Mouse (Mus musculus) frontal cortex, adult 2 months (tissue): ENCODE results near the gene Tex47. TPM values are rescaled to one million over a fixed set of nuclear protein-coding genes. Genes with fewer than 3 reads are reported as not detected.
A peak's percentile ranks its signal among the peaks of the same experiment; 100 is the strongest.

Experiments used
- DNase-seq, 2 experiments: peaks; one replicate each; pipeline ENCODE4 v3.0.0; 2022; ENCODE audit warnings: low spot score in 1 of 2; ENCODE audit errors: extremely low spot score in 1 of 2
- polyA plus RNA-seq: library from polyadenylated mRNA; depleted of rRNA; stranded (reverse); fragments of >200 nt; gene quantifications from 2 replicates; pipeline ENCODE4 v1.2.3, GENCODE M21; 2012; rRNA removed

Tex47 gene
- not detected in 2 replicates for polyA plus RNA-seq

DNA sequence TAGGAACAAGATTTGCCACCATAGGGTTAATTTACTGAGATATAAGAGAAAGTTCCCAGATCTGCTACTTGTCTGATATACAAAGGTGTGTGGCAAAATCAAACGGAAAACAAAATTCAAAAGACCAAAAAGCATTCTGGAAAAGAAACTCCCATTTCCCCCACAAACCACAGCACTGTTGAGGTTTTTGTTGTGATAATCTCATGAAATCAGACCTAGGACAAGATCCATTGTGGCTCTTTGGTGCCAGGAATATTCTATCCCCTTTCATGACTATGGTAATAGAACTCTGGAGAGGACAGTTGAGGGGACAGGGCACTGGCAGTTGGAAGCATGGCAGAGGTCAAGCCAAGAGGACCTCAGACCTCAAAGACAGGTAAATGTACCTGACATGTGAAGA, at the start of gene Tex47:
Tex47 (plus strand) TSS at position 301 of the 400 bp plus-strand sequence.
- no peak for DNase-seq

DNA sequence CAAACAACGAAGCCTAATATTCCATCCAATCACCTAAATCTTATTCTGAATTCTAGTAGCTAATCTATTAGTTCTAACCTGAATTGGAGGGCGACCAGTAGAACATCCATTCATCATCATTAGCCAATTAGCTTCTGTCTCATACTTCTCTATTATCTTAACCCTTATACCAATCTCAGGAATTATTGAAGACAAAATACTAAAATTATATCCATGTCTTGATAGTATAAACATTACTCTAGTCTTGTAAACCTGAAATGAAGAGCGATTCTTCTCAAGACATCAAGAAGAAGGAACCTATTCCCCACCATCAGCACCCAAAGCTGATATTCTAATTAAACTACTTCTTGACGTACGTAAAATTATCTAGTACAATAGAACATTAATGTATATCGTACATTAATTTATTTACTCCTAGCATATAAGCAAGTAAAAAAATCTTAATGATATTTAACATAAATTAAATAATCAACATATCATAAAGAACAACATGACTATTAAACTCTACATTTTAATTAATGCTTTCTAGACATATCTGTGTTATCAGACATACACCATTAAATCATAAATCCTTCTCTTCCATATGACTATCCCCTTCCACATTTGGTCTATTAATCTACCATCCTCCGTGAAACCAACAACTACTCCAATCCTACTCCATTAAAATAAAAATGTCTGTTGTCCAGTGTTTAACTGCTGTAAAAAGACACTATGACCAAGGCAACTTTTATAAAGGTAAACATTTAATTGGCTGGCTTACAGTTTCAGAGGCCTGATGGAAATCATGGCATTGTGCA, 27.1 kb upstream of the Tex47 start:
- DNase-seq = no peak

DNA sequence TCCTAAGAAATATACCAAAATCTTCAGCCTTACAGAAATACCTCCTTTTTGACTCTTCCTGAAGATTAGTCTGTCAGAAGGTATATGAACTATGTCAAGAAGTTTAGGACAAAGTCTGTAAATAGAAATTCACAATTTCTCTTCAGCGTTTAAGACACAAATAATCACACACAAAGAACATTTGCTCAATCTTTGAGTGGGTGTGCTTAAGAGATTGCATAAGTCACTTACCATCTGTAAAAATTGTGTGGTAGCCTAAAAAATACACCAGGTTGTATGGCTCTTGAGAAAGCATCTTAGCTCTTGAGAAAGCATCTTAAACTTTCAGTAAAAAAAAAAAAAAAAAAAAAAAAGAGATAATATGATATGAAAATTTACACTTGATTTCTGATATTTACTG, 19.6 kb upstream of the Tex47 start:
- peak in 1 of 2 experiments; percentile 12 for DNase-seq

DNA sequence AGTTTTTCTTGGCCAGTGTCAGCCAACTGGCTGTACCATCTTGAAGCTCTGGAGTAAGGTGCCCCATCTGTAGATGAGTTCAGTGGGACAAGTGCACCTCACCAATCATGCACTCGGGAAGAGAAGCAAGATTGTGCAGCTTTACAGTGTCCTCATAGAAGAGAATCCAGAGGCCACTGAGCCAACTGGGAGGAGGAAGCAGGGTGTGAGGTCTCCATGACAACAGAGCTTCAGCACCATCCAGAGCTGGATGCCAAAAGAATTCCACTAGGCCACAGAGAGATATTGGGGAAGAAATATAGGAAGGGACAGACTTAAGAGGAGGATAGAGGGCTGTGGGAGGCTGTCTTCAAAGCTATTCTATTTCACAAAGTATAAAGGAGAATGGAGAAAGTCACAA, 950 bp upstream of the Tex47 start:
- no peak for DNase-seq

DNA sequence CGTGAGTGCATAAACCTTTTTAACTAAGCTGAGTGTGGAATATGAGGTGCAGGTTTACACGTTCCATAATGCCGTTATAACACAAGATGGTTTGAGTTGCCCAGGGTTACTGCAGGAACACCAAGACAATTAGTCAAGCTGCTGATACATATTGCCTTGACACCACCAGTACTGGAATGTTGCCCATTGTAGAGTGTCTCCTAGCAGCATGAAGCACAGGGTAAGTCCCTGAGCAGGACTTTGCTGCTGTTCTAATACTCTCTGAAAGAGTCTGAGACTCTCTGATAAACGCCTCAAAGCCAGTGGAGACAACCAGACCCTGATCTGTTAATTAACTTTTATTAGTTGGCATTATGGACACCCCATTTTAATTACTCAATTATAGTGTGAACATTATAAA, 21.7 kb downstream of the Tex47 start:
- DNase-seq = no peak

DNA sequence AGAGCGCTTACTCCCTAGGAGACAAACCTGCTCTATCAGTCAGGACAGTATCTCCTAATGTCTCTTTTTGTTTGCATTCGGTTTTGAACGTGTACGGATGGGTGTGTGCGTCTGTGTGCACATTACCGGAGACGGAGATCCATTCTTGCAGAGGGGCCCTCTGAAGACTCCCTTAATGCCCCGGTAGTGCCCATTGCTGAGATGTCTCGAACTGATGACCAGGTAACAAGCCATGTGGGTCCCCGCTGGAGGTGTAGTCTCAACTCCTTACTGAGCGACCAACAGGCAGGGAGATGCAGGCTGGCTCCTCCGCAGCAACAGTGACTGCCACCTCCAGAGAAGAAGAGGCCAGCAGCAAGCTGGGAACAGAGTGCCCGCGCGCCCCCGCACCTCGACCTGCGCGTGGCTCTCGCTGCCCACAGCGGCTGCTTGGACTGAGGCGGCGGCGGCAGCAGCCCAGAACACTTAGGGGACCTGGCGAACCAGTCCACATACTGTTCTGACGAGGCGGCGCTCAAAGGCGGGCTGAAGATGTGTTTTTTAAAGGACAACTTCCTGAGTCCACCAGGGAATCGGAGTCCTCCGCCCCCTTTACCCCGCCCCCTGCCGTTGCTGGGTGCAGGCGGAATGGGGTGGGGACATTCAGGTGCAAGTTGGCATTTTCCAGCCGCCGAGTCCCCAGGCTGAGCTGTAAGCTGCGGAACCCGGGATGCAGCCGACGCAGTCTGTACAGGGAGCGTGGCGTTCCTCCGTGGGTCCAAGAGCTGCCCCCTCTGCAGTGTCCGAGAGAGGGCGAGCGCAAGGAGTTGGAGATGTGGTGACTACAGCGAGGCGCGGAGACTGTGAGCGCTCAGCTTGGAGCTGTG, 40.5 kb downstream of the Tex47 start, which contains the start of gene Zfp804b:
Zfp804b (minus strand) TSS at position 612 of the 866 bp plus-strand sequence.
- DNase-seq = peak; percentile 27 to 37

DNA sequence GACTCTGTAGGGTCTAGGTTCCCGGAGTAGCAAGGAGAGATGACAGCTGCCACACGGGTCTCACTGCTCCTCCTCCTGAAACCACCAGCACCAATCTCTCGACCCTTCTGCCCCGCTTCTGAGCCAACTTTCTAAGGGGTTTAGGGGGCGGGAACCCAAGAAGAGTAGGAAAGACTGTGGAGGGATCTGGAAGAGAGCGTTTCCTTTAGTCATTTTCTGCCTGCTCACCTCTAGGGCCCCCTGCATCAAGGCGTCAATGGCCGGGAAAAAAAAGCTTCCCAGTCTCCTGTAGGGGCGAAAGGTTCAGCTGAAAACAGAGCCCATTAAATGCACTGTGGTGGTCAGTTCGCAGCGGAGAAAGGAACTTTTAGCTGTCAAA, 41.1 kb downstream of the Tex47 start:
- no peak for DNase-seq

Other genes starting within 250 kb of the Tex47 start
- gene Zfp804b, start 40.6 kb downstream of the Tex47 start, polyA plus RNA-seq = 0.86 and 0.94 TPM in 2 replicates